In genomic region chr10:24191977-24192376, GRCm38 (mm10) we compare ENCODE assay signal across 14 mouse cellular contexts. TPM values are rescaled to one million over a fixed set of nuclear protein-coding genes. Genes with fewer than 3 reads are reported as not detected.
DNase-seq lines count a peak whose midpoint lies in the region; ATAC-seq and TF ChIP-seq lines count a peak whose summit lies in the region.
"Had no signal": no experiment of that assay in that cellular context is flagged by ENCODE, and none has a peak within 500 bp of the region (broad histone marks: within the 10 kb centered on the region; RNA-seq: fewer than 3 reads in every experiment).

No protein-coding gene starts in this region.

- no peak for TF ChIP-seq POLR2A in brain, embryonic 14.5 days (IDR thresholded peaks at IDR 0.05; ENCODE audit: borderline replicate concordance, extremely low read depth, insufficient read depth, insufficient read length, poor library complexity, severe bottlenecking)

- no peak overlapping the region for H3K27ac ChIP-seq in forebrain, embryonic 14.5 days (ENCODE audit: low read depth, low read length)
- H3K27ac ChIP-seq in forebrain, embryonic 10.5 days = no peak overlapping the region
- H3K27ac ChIP-seq in layer of hippocampus, adult 2 months = no peak overlapping the region

- DNase-seq in forebrain, embryonic 14.5 days (ENCODE audit: low spot score) = peak; percentile 55
- DNase-seq in forebrain, embryonic 10.5 days (ENCODE audit: extremely low spot score, low spot score) = no peak
- DNase-seq in layer of hippocampus, adult 2 months (ENCODE audit: low spot score in 2 of 2) = no peak
- DNase-seq in layer of hippocampus, adult 9-11 months = no peak
- peak; percentile 20 for DNase-seq in 3T3-L1 (ENCODE audit: low read depth, low spot score)
- DNase-seq in brain, embryonic 14.5 days (ENCODE audit: low read depth) = peak; percentile 60
- DNase-seq in testis, postnatal 14 days (ENCODE audit: low spot score) = no peak
- DNase-seq: cerebellum, postnatal 36 days; gastrocnemius, postnatal 36 days; kidney, postnatal 14 days; thymus, adult 18-20 months had no signal

- no peak overlapping the region for H3K4me2 ChIP-seq in forebrain, embryonic 14.5 days (ENCODE audit: low read length)

- H3K36me3 ChIP-seq in forebrain, embryonic 14.5 days (ENCODE audit: control insufficient read depth, insufficient read depth, low read length) = peaks cover 14% of the 10 kb centered on the region
- no peaks in the 10 kb centered on the region for H3K36me3 ChIP-seq in forebrain, embryonic 10.5 days (replicated peaks)

- H3K9me3 ChIP-seq in forebrain, embryonic 14.5 days (replicated peaks; ENCODE audit: control insufficient read depth, low read length) = no peaks in the 10 kb centered on the region
- H3K9me3 ChIP-seq in forebrain, embryonic 10.5 days = peaks cover 4% of the 10 kb centered on the region; the same call in 1 of the 2 replicates

- H3K9ac ChIP-seq in forebrain, embryonic 14.5 days (ENCODE audit: low read length) = no peak overlapping the region

- WGBS in forebrain, embryonic 14.5 days = 78% methylated on average over 1 of the region's 1 CpGs
- WGBS in forebrain, embryonic 10.5 days = 68% methylated on average over 1 of the region's 1 CpGs

- no peaks in the 10 kb centered on the region for H3K27me3 ChIP-seq in forebrain, embryonic 14.5 days (replicated peaks; ENCODE audit: control insufficient read depth, insufficient read depth, low read length)
- no peaks in the 10 kb centered on the region for H3K27me3 ChIP-seq in forebrain, embryonic 10.5 days (ENCODE audit: poor library complexity, severe bottlenecking)

- H3K4me3 ChIP-seq in forebrain, embryonic 14.5 days (ENCODE audit: low read depth, low read length) = no peak overlapping the region
- no peak overlapping the region for H3K4me3 ChIP-seq in forebrain, embryonic 10.5 days
- H3K4me3 ChIP-seq in layer of hippocampus, adult 2 months = no peak overlapping the region
- H3K4me3 ChIP-seq: erythroblast, embryonic 14.5 days had no signal

- peak; percentile 78 for TF ChIP-seq CTCF in layer of hippocampus, adult 2 months (conservative IDR thresholded peaks at IDR 0.05)
- peak; percentile 22; the same call in 1 of the 2 replicates for TF ChIP-seq CTCF in brain, embryonic 14.5 days (IDR thresholded peaks at IDR 0.05; ENCODE audit: borderline replicate concordance, extremely low read depth, insufficient read depth, insufficient read length)

- H3K4me1 ChIP-seq in forebrain, embryonic 14.5 days (ENCODE audit: control insufficient read depth, insufficient read depth, low read length) = no peaks in the 10 kb centered on the region
- H3K4me1 ChIP-seq in forebrain, embryonic 10.5 days = no peaks in the 10 kb centered on the region

- no peak; the same call in 1 of the 2 replicates for ATAC-seq in forebrain, embryonic 14.5 days
- ATAC-seq in megakaryocyte progenitor cell, adult 5-6 weeks (replicated peaks; ENCODE audit: poor library complexity) = no peak

RNA-seq across cellular contexts. Expression of gene Moxd1, which starts 31.3 kb away (rescaled TPM):
- polyA plus RNA-seq in forebrain, embryonic 14.5 days (2014; fragmentation: Nextera tagmentation; extraction: Ambion mirVana) = 1.7 and 2.1 TPM in 2 replicates
- 3.9 and 5.1 TPM in 2 replicates for polyA plus RNA-seq in forebrain, embryonic 10.5 days (2016; fragmentation: Nextera tagmentation; extraction: Ambion mirVana)
- 10 to 100 TPM; 10.8 to 15.8 TPM for total RNA-seq in layer of hippocampus, adult 2 months (2021)
- 2.0 and 5.0 TPM in 2 replicates for polyA plus RNA-seq in brain, embryonic 14.5 days (2012; rRNA removed)
- not detected in 2 replicates for total RNA-seq in megakaryocyte progenitor cell, adult 5-6 weeks (2015)
- total RNA-seq in megakaryocyte progenitor cell, adult 5-6 weeks (2017) = not detected in 2 replicates
- total RNA-seq: monocyte, adult 5-6 weeks had no signal
- polyA plus RNA-seq: erythroblast, embryonic 14.5 days had no signal

RNA-seq across cellular contexts. Expression of gene Stx7, which starts 42.9 kb away (rescaled TPM):
- polyA plus RNA-seq in forebrain, embryonic 14.5 days (2014; fragmentation: Nextera tagmentation; extraction: Ambion mirVana) = 275 and 313 TPM in 2 replicates
- 42.3 and 42.5 TPM in 2 replicates for polyA plus RNA-seq in forebrain, embryonic 10.5 days (2016; fragmentation: Nextera tagmentation; extraction: Ambion mirVana)
- total RNA-seq in layer of hippocampus, adult 2 months (2021) = 100 to 1,000 TPM; 131 to 136 TPM
- 207 and 232 TPM in 2 replicates for polyA plus RNA-seq in brain, embryonic 14.5 days (2012; rRNA removed)
- total RNA-seq in megakaryocyte progenitor cell, adult 5-6 weeks (2015) = 53.4 and 64.1 TPM in 2 replicates
- 47.2 and 55.5 TPM in 2 replicates for total RNA-seq in megakaryocyte progenitor cell, adult 5-6 weeks (2017)

Comparison
In these comparisons a context has a peak if more than half of its experiments do, and no peak if none do; other contexts are left out.
1. DNase-seq: peak in forebrain, embryonic 14.5 days (single experiment), 3T3-L1 (single experiment) and brain, embryonic 14.5 days (single experiment); none in forebrain, embryonic 10.5 days (single experiment), layer of hippocampus, adult 2 months (0 of 2), layer of hippocampus, adult 9-11 months (single experiment) and testis, postnatal 14 days (single experiment).